Mouse (Mus musculus): Measurements from ENCODE around the gene Dapl1. TPM values are rescaled to one million over a fixed set of nuclear protein-coding genes. Genes with fewer than 3 reads are reported as not detected.

Gene Dapl1
- 0.45 TPM in 1 of 2 replicates, not detected in the other for polyA plus RNA-seq (2015; fragmentation: Nextera tagmentation; extraction: Ambion mirVana)

DNA sequence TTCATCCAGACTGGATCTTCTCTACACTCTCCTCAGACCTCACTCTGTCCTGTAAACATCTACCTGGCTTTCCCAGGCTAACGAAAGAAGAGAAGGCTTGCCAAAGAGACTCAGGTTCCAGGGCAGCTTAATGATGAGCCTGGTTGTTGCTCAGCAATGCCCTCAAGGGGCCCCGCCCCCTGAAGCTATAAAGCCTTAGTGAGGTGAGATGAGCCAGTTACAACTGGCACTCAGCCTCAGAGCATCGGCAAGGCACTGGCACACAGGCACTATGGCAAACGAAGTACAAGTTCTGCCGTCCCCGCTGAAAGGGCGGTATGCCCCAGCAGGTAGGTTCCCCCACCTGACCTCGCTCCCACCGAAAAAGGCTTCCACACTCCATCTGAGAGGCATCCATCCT lies at the start of gene Dapl1:
TSS of gene Dapl1 (plus strand) at position 216 of the 400 bp plus-strand sequence.
- no peak within 1 kb of the TSS for H3K9ac ChIP-seq
- H3K27me3 ChIP-seq: no peaks in the 10 kb centered on the region
- H3K4me3 ChIP-seq: no peak within 1 kb of the TSS
- peaks cover 9% of the 10 kb centered on the region; the same call in 1 of the 2 replicates for H3K4me1 ChIP-seq
- H3K9me3 ChIP-seq (replicated peaks): no peaks in the 10 kb centered on the region
- no peak within 1 kb of the TSS for H3K27ac ChIP-seq
- H3K36me3 ChIP-seq (ENCODE audit: poor library complexity, severe bottlenecking): no peaks in the 10 kb centered on the region
- 60% methylated on average over 9 of the region's 9 CpGs for WGBS
- no peak within 1 kb of the TSS for H3K4me2 ChIP-seq
- peak; percentile 61 for ATAC-seq

DNA sequence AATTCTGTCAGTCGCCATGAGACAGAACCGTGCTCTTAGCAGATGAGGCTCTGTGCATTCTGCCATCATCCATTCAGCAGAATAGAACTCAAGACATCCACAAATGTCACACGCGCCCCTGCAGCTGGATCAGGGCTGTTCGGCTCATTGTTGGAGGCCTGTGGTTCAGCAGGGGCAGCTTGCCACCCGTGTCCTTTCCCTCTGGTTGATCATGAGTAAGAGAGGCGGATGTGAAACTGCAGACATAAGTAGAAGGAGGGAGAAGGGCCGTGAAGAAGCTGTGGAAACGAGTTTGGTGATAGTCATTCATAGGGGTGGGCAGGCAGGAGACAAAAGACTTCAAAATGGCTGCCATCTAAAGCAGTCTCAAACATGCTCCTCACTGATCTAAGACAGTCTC lies 49.6 kb upstream of the Dapl1 start:
- H3K9me3 ChIP-seq (replicated peaks): no peaks in the 10 kb centered on the region
- H3K9ac ChIP-seq: no peak overlapping the region
- H3K4me2 ChIP-seq: no peak overlapping the region
- H3K27me3 ChIP-seq: no peaks in the 10 kb centered on the region
- no peak overlapping the region for H3K27ac ChIP-seq
- no peak for ATAC-seq
- no peak overlapping the region for H3K4me3 ChIP-seq
- H3K36me3 ChIP-seq (ENCODE audit: poor library complexity, severe bottlenecking): no peaks in the 10 kb centered on the region
- 92% methylated on average over 9 of the region's 9 CpGs for WGBS
- peaks cover 7% of the 10 kb centered on the region; the same call in 1 of the 2 replicates for H3K4me1 ChIP-seq

DNA sequence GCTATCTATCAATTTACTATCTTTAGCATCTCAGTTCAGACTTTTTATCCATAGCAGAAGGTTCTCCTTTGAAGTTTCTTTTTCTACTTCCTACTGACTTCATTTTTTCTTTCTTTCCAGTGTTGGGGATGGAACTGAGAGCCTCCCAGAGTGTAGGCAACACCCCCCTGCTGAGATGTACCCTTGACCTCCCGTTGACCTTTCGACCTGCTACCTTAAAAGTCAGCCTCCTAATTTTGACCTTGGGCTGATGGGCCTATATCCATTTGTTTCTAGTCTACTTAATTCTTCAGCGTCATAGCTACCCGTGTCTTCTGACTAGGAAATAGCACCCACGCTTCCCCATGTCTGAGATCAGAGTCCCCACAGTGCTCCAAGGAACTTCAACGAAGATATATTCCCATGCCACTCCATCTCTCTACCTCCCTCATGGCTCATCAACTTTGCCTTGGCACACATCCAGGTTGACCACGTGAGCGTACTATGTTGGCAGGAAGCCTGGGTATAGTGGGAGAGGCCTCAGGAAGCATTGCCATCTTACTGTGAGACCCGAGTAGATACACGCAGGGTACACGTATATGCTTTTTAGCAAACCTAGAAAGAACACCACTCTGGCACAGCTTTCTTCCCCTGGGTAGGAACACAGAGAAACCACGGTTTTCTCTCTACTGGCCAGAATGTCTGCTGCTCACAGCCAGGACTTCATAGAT lies 46.6 kb upstream of the Dapl1 start:
- peak overlapping the region; percentile 43 for H3K4me2 ChIP-seq
- no peaks in the 10 kb centered on the region for H3K9me3 ChIP-seq (replicated peaks)
- H3K9ac ChIP-seq: no peak overlapping the region
- H3K27ac ChIP-seq: no peak overlapping the region
- 63% methylated on average over 12 of the region's 12 CpGs for WGBS
- peak; percentile 79 for ATAC-seq
- peaks cover 7% of the 10 kb centered on the region; the same call in 1 of the 2 replicates for H3K4me1 ChIP-seq
- H3K4me3 ChIP-seq: no peak overlapping the region
- H3K36me3 ChIP-seq (ENCODE audit: poor library complexity, severe bottlenecking): no peaks in the 10 kb centered on the region
- no peaks in the 10 kb centered on the region for H3K27me3 ChIP-seq

DNA sequence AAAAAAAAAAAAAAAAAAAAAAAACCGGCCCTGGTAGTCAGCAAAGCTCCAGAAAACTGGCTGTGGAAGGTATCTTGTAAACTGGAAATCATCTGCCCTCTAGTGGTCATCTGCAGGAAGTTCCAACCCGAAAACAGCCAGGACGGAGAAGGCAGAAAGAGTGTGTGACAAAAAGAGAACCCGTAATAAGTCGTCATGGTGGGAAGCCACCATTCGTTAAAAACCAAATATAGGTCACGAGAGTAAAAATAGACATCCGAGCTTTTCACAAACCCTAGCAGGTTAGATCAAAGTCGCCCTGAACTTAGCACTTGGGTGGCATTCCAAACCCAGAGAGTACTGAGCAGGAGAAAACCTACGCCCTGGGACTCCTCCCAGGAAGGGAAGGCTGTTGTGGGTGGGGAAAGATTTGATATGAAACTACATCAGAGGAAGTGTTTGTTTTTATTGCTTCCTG lies 45.9 kb upstream of the Dapl1 start:
- ATAC-seq: peak; percentile 77
- no peaks in the 10 kb centered on the region for H3K36me3 ChIP-seq (ENCODE audit: poor library complexity, severe bottlenecking)
- H3K9me3 ChIP-seq (replicated peaks): no peaks in the 10 kb centered on the region
- no peaks in the 10 kb centered on the region for H3K27me3 ChIP-seq
- peaks cover 7% of the 10 kb centered on the region; the same call in 1 of the 2 replicates for H3K4me1 ChIP-seq
- no peak overlapping the region for H3K4me3 ChIP-seq
- H3K27ac ChIP-seq: no peak overlapping the region
- H3K9ac ChIP-seq: no peak overlapping the region
- H3K4me2 ChIP-seq: peak overlapping the region; percentile 43
- 17% methylated on average over 10 of the region's 10 CpGs for WGBS

DNA sequence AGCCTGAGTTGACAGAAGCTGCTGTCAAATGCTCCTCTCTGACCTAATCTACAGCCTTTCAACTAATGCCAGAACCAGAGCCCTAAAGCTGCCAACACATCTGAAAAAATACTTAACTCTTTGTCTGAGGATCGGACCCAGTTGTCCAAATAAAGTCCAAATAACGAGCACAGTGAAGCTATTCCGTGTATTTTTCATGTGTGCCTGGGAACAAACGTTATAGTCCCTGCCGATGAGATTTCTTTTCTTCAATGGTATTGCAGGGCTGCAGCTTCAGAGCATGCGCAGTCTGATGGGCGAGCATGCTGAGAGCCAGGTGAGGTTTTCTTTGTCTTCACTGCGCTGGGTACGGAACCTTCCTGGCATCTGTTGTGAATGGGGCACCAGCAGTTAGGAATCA lies 44.6 kb upstream of the Dapl1 start:
- Histone ChIP-seq H3K9ac (no peak overlapping the region), H3K4me2 (no peak overlapping the region), H3K4me3 (no peak overlapping the region), H3K9me3 (replicated peaks) (no peaks in the 10 kb centered on the region), H3K27ac (no peak overlapping the region), H3K27me3 (no peaks in the 10 kb centered on the region), H3K4me1 (peaks cover 7% of the 10 kb centered on the region; the same call in 1 of the 2 replicates), H3K36me3 (ENCODE audit: poor library complexity, severe bottlenecking) (no peaks in the 10 kb centered on the region)
- WGBS: 68% methylated on average over 9 of the region's 9 CpGs
- ATAC-seq: no peak

DNA sequence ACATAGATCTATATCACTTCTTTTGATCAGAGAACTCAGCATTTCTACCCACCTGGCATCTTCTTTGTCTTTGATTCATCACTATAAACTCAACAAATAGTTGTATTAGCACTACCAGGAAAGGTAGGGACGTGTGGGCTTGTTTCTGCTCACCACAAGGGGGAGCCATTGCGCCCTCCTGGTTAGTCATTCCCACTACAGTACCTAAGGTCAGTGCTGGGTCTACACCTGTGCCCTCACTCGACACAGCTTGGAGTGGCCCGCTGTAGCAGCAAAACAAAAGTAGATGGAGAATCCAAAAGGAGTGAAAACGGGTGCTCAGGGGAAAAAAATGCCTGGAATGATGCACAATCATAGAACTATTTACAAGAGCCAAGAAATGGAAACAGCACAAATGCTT lies 44.0 kb upstream of the Dapl1 start:
- Histone ChIP-seq H3K9ac (no peak overlapping the region), H3K36me3 (ENCODE audit: poor library complexity, severe bottlenecking) (no peaks in the 10 kb centered on the region), H3K4me2 (no peak overlapping the region), H3K4me1 (peaks cover 7% of the 10 kb centered on the region; the same call in 1 of the 2 replicates), H3K27ac (no peak overlapping the region), H3K4me3 (no peak overlapping the region), H3K9me3 (replicated peaks) (no peaks in the 10 kb centered on the region), H3K27me3 (no peaks in the 10 kb centered on the region)
- 36% methylated on average over 5 of the region's 5 CpGs for WGBS
- no peak for ATAC-seq

DNA sequence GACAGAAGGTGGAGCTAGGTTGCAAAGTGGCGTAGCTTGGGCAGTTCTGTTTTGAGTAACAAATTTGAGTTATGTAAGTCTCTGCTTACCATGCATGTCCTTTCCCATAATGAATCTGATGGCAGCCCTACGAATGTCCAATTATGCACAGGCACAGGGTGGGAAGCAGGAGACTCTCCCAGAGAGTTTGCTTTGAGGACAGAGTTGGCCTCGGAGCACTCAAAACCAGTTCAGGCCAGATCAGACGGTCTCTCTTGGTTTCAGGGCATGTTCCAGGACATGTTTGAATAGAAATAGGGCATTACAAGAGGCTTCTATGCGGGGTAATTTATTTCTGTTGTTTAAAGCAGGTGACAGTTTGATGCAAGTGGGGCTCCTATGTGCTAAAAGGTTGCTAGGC lies 42.8 kb upstream of the Dapl1 start:
- Histone ChIP-seq H3K4me2 (no peak overlapping the region), H3K4me1 (peaks cover 7% of the 10 kb centered on the region; the same call in 1 of the 2 replicates), H3K27ac (no peak overlapping the region), H3K36me3 (ENCODE audit: poor library complexity, severe bottlenecking) (no peaks in the 10 kb centered on the region), H3K9ac (no peak overlapping the region), H3K27me3 (no peaks in the 10 kb centered on the region), H3K4me3 (no peak overlapping the region), H3K9me3 (replicated peaks) (no peaks in the 10 kb centered on the region)
- 87% methylated on average over 5 of the region's 5 CpGs for WGBS
- no peak for ATAC-seq

DNA sequence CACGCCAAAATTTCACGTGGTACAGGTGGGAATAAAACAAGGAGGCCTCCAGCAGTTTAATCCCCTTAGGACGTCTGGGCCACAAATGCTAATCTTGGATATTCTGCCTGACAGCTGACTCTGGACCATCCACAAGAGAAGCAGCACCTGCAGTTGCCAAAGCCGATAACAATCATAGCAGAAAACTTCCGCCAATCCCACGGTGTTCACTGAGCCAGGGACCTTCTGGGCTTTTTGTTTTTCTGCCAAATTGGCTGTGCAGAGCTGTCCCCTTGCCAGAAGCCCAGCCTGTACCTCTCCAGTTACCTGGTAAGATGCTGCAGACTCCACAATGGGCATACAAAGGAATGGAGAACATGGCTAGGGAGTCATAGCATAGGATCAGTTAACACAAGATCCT lies 37.8 kb upstream of the Dapl1 start:
- Histone ChIP-seq H3K27me3 (no peaks in the 10 kb centered on the region), H3K27ac (no peak overlapping the region), H3K9ac (no peak overlapping the region), H3K4me3 (no peak overlapping the region), H3K36me3 (ENCODE audit: poor library complexity, severe bottlenecking) (no peaks in the 10 kb centered on the region), H3K4me1 (no peaks in the 10 kb centered on the region), H3K4me2 (no peak overlapping the region), H3K9me3 (replicated peaks) (no peaks in the 10 kb centered on the region)
- ATAC-seq: no peak
- 48% methylated on average over 6 of the region's 6 CpGs for WGBS

DNA sequence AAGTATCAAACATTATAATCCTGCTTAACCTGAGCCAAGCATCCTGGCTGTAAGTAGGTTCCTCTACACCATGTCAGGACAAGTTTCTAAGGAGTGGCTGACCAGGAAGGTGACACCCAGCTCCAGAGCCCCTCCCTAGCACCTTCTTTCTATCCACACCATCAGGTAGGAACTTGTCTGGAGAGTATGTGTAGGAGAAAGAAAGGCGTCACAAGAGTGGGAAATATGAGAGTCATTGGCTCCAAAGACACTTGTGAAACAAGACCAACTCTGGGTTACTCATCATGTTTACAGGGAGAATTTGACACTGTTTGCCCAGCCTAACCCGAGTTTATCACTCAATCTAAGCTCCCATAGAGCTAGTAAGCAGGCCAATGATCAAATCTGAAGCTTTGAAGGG lies 36.7 kb upstream of the Dapl1 start:
- Histone ChIP-seq H3K36me3 (ENCODE audit: poor library complexity, severe bottlenecking) (no peaks in the 10 kb centered on the region), H3K9ac (no peak overlapping the region), H3K4me2 (no peak overlapping the region), H3K27me3 (no peaks in the 10 kb centered on the region), H3K27ac (no peak overlapping the region), H3K4me3 (no peak overlapping the region), H3K4me1 (no peaks in the 10 kb centered on the region), H3K9me3 (replicated peaks) (no peaks in the 10 kb centered on the region)
- no peak for ATAC-seq
- WGBS: 83% methylated on average over 2 of the region's 2 CpGs

DNA sequence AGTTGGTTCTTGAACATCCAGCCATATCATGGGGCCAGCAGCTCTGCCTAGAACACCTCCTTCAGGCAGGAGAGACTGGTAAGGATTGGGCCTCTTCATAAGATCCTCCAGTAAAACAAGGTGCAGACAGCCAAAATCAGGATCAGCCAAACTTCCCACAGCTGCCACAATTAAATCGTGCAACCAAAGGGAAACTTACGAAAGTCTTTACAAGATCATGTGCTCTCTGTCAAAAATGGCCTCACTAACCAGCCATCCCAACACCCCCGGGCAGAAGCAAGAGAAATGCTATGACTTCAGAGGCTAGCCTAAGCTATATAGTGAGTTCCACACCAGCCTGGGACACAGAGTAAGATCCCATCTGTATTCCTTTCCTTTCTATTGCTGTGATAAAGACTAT lies 35.9 kb upstream of the Dapl1 start:
- 95% methylated on average over 3 of the region's 3 CpGs for WGBS
- ATAC-seq: no peak
- no peak overlapping the region for H3K9ac ChIP-seq
- no peak overlapping the region for H3K27ac ChIP-seq
- no peaks in the 10 kb centered on the region for H3K36me3 ChIP-seq (ENCODE audit: poor library complexity, severe bottlenecking)
- H3K27me3 ChIP-seq: no peaks in the 10 kb centered on the region
- no peaks in the 10 kb centered on the region for H3K9me3 ChIP-seq (replicated peaks)
- no peak overlapping the region for H3K4me2 ChIP-seq
- no peaks in the 10 kb centered on the region for H3K4me1 ChIP-seq
- H3K4me3 ChIP-seq: no peak overlapping the region

DNA sequence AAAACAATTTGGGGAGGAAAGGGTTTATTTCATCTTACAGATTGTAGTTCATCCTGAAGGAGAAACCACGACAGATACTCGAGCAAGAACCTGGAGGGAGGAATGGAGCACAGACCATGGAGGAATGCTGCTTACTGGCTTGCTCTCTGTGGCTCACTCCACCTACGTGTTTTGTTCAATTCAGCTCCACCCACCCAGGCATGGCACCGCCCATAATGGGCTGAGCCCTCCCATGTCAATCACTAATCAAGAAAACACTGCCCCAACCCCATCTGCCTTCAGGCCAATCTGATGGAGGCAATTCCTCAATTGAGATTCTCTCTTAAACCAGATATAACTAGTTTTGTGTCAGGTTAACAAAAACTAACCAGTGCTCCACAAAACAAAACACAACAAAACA lies 35.5 kb upstream of the Dapl1 start:
- no peaks in the 10 kb centered on the region for H3K9me3 ChIP-seq (replicated peaks)
- H3K4me1 ChIP-seq: no peaks in the 10 kb centered on the region
- ATAC-seq: no peak
- WGBS: 80% methylated on average over 4 of the region's 4 CpGs
- H3K36me3 ChIP-seq (ENCODE audit: poor library complexity, severe bottlenecking): no peaks in the 10 kb centered on the region
- H3K27me3 ChIP-seq: no peaks in the 10 kb centered on the region
- no peak overlapping the region for H3K4me3 ChIP-seq
- H3K27ac ChIP-seq: no peak overlapping the region
- H3K4me2 ChIP-seq: no peak overlapping the region
- no peak overlapping the region for H3K9ac ChIP-seq

DNA sequence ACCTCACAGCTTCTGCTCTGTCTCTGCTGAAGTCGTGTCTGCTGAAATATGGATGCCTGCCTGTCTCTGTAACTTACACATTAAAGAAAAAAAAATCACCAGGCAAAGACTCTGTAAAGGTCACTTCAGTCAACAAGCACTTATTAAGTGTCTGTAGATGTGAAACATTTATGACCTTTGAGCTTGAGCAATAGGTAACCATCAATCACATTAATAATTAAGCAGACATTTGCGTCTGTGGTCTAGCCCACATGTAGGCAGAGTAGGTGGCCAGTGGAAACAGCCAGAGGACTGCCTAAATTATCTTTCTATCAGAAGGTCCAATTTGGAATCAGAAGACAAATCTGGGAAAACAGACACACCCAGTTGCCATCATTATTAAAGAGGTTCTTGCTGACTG lies 32.8 kb upstream of the Dapl1 start:
- H3K9me3 ChIP-seq (replicated peaks): no peaks in the 10 kb centered on the region
- no peaks in the 10 kb centered on the region for H3K27me3 ChIP-seq
- WGBS: 80% methylated on average over 2 of the region's 2 CpGs
- H3K4me1 ChIP-seq: no peaks in the 10 kb centered on the region
- no peak for ATAC-seq
- H3K4me3 ChIP-seq: no peak overlapping the region
- no peaks in the 10 kb centered on the region for H3K36me3 ChIP-seq (ENCODE audit: poor library complexity, severe bottlenecking)
- H3K27ac ChIP-seq: no peak overlapping the region
- H3K4me2 ChIP-seq: no peak overlapping the region
- H3K9ac ChIP-seq: no peak overlapping the region

DNA sequence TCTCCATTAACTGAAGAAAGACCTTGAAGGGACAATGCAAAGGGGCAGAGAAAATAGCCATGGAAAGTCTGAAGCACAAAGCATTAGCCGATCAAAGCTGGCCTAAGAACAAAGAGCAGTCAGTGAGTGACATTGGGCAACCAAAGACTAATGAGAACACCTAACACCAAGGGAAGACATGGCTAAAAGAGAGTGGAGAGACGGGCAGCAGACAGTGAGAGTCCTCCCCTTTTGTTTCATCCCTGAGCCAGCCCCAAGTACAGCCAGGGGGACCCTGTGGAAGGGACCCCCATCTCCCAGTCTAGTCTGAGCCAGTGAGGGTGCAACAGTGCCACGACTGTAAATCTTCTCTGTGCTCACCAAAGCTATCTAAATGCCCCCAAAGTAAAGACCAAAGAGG lies 32.4 kb upstream of the Dapl1 start:
- no peak overlapping the region for H3K27ac ChIP-seq
- no peaks in the 10 kb centered on the region for H3K9me3 ChIP-seq (replicated peaks)
- no peaks in the 10 kb centered on the region for H3K27me3 ChIP-seq
- no peak for ATAC-seq
- no peaks in the 10 kb centered on the region for H3K36me3 ChIP-seq (ENCODE audit: poor library complexity, severe bottlenecking)
- 44% methylated on average over 3 of the region's 3 CpGs for WGBS
- no peaks in the 10 kb centered on the region for H3K4me1 ChIP-seq
- no peak overlapping the region for H3K4me3 ChIP-seq
- no peak overlapping the region for H3K4me2 ChIP-seq
- H3K9ac ChIP-seq: no peak overlapping the region
